Mouse (Mus musculus): ENCODE data around the gene Psg19. TPM values are rescaled to one million over a fixed set of nuclear protein-coding genes. Genes with fewer than 3 reads are reported as not detected.
A peak's percentile ranks its signal among the peaks of the same experiment; 100 is the strongest.

The Psg19 gene
- not detected in 2 replicates for polyA plus RNA-seq (2016; fragmentation: Nextera tagmentation; extraction: Ambion mirVana)

DNA sequence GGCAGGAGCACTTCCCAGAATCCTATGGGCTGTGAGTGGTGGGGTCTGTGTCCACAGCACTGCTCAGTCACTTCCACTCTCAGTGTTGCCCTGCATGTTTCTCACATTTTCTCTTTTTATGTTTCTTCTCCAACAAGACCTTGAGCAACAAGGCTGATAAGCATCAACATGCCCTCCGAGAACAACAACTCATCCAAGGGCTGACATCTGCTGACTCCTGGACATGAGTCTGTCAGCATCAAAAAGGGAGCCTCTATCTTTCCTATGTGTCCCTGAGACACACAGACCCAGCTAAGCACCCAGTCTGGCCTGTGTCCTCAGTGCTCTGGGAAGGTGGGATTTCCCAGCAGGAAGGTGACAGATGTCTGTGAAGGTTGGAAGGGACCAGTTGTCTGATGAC lies at the start of gene Psg19:
Gene Psg19, minus strand, starts transcription at position 101 of the 400 bp plus-strand sequence.
- Histone ChIP-seq H3K4me1 (no peaks in the 10 kb centered on the region), H3K4me3 (no peak within 1 kb of the TSS), H3K27me3 (ENCODE audit: low read depth, poor library complexity, severe bottlenecking) (no peaks in the 10 kb centered on the region), H3K27ac (no peak within 1 kb of the TSS), H3K9me3 (replicated peaks) (no peaks in the 10 kb centered on the region), H3K36me3 (no peaks in the 10 kb centered on the region)
- 95% methylated on average over 1 of the region's 1 CpGs for WGBS
- DNase-seq (ENCODE audit: low spot score), result no peak

DNA sequence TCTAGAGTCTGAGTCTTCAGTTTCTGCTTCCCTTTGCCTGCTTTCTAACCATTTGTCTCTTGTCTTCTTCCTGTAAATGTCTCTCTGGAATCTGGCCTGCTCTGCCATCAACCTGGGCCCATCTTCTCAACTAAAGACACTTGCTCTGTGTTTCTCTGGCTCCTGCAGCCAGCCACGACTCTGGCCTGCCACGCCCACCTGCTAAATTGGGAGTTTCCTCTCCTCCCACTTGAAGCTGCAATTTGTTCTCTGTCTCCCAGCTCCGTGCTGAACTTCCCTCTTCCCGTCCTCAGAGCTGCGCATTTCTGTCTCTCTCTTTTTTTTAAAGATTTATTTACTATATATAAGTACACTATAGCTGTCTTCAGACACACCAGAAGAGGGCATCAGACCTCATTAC lies 46.5 kb upstream of the Psg19 start:
- no peak for DNase-seq (ENCODE audit: low spot score)
- no peak overlapping the region for H3K4me3 ChIP-seq
- H3K27me3 ChIP-seq (ENCODE audit: low read depth, poor library complexity, severe bottlenecking), result no peaks in the 10 kb centered on the region
- no peaks in the 10 kb centered on the region for H3K36me3 ChIP-seq
- no peak overlapping the region for H3K27ac ChIP-seq
- WGBS, result 35% methylated on average over 5 of the region's 5 CpGs
- H3K4me1 ChIP-seq, result peaks cover 10% of the 10 kb centered on the region
- H3K9me3 ChIP-seq (replicated peaks), result no peaks in the 10 kb centered on the region

DNA sequence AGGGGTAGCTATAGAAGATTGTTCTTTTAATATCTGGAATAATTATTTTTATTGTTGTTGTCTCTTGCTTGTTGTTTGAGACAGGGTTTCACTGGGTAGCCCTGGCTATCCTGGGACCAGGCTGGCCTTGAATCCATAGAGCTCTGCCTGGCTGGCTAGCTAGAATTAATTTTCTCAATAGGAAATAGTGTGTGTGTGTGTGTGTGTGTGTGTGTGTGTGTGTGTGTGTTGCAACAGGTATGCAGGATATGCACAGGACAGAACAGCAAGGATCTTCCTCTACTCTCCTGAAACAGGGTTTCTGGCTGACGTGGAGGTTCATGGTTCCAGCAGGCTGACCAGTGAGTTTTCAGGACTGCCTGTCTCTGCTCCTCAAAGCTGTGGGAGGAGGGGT lies 42.9 kb upstream of the Psg19 start:
- Histone ChIP-seq H3K4me1 (peaks cover 10% of the 10 kb centered on the region), H3K36me3 (no peaks in the 10 kb centered on the region), H3K4me3 (peak overlapping the region; percentile 44), H3K9me3 (replicated peaks) (no peaks in the 10 kb centered on the region), H3K27ac (no peak overlapping the region; the same call in 1 of the 2 replicates), H3K27me3 (ENCODE audit: low read depth, poor library complexity, severe bottlenecking) (no peaks in the 10 kb centered on the region)
- 86% methylated on average over 1 of the region's 1 CpGs for WGBS
- no peak for DNase-seq (ENCODE audit: low spot score)

DNA sequence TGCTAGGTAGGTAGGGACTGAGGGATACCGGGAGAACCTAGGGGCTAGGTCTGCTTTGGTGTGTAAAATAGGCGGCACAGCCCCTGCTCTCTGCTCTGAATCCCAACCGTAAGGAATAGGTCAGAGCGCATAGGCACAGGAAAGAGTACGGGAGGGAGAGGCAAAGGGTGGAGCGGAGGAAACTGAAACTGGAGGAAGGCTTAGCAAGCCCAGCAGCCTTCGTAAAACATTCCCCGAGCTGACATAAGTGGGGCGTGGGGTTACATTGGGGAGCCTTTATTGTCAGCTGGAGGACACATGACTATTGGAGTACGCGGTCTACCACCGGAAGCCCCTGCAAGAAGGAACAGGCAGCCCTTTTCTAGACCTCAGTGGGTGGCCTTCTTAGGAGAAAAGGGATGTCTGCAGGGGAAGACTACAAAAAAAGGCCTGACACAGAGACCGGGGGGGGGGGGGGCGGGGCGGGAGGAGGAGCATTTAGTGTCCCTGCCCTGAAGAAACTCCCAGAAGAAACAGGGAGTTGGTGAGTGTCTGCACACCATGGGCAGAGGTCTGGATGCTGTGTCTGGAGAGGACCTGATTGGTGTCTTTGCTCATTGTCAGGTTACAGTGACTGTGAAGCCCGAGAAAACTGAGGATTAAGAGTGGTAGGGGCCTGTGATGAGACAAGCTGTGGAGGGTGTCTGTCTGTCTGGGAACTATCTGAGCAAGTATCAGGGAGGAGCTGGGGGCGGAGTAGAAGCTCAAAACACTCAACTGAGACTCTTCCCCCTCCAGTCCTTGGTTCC lies 42.3 kb upstream of the Psg19 start:
- Histone ChIP-seq H3K4me3 (peak overlapping the region; percentile 44), H3K9me3 (replicated peaks) (no peaks in the 10 kb centered on the region), H3K4me1 (peaks cover 10% of the 10 kb centered on the region), H3K36me3 (no peaks in the 10 kb centered on the region), H3K27ac (peak overlapping the region; percentile 53), H3K27me3 (ENCODE audit: low read depth, poor library complexity, severe bottlenecking) (no peaks in the 10 kb centered on the region)
- peak; percentile 57 for DNase-seq (ENCODE audit: low spot score)
- 7% methylated on average over 14 of the region's 17 CpGs for WGBS

DNA sequence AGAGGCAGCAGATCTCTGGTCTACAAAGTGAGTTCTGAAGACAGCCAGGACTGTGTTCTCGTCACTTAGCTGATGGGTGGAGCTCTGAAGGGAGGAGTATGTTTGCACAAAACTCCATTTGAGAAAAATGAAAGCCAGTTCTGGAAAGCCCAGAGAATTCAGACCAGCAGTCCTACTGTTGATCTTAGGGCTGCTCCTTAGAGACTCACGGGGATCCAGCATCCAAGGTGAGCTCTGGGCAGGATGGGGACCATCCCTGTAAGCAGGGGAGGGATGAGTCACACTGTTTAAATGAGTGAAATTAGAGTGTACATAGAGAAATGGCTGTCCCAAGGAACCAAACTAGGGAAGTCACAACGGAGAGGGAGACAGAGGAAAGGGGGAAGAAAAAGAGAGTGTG lies 41.5 kb upstream of the Psg19 start, which contains the start of gene Mill2:
Gene Mill2, plus strand, starts transcription at position 102 of the 400 bp plus-strand sequence.
- peaks cover 10% of the 10 kb centered on the region for H3K4me1 ChIP-seq
- H3K27me3 ChIP-seq (ENCODE audit: low read depth, poor library complexity, severe bottlenecking), result no peaks in the 10 kb centered on the region
- H3K9me3 ChIP-seq (replicated peaks), result no peaks in the 10 kb centered on the region
- H3K36me3 ChIP-seq, result no peaks in the 10 kb centered on the region
- H3K4me3 ChIP-seq, result peak within 1 kb of the TSS; percentile 44
- peak within 1 kb of the TSS; percentile 53; the same call in 1 of the 2 replicates for H3K27ac ChIP-seq
- 26% methylated on average over 3 of the region's 3 CpGs for WGBS
- no peak for DNase-seq (ENCODE audit: low spot score)

DNA sequence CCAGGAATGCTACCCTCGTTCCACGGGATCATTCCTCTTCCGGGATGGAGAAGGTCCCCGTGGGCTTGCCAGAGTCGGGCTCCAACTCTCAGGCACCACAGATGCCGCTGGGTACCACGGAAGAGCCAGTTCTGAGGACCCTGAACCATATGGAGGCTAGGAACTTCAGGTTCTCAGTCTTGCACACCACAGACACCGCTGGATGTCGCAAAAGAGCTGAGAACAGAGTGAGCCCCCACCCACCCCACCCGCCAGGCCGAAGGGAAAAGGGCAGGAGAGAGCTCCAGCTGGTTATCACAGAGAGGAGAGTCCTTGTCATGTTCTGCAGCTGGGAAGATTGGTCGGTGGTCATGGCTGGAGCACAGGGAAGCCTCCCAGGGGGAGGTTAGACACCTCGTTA lies 34.0 kb upstream of the Psg19 start:
- 47% methylated on average over 13 of the region's 13 CpGs for WGBS
- no peak overlapping the region for H3K4me3 ChIP-seq
- no peak overlapping the region for H3K27ac ChIP-seq
- no peak for DNase-seq (ENCODE audit: low spot score)
- H3K4me1 ChIP-seq, result peaks cover 5% of the 10 kb centered on the region; the same call in 1 of the 2 replicates
- no peaks in the 10 kb centered on the region for H3K27me3 ChIP-seq (ENCODE audit: low read depth, poor library complexity, severe bottlenecking)
- H3K9me3 ChIP-seq (replicated peaks), result no peaks in the 10 kb centered on the region
- H3K36me3 ChIP-seq, result no peaks in the 10 kb centered on the region

DNA sequence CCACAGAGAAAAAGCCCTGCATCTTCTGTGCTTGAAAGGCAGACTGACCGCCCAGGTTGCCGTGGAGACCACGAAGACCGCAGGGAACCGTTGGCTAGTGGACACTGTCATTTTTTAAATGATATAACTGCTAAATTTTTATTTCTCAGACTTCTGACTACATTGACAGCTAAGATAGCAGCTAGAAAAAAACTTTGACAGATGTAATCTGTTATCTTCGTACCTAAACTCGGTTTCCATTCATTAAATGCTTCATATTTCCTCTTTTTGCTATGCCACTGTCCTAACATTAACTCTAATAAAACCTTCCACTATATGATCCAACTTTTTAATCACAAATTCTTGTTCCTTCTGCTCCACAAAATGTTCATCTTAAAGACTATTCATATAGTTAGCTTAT lies 31.2 kb upstream of the Psg19 start:
- Histone ChIP-seq H3K27ac (no peak overlapping the region), H3K36me3 (no peaks in the 10 kb centered on the region), H3K4me1 (peaks cover 5% of the 10 kb centered on the region; the same call in 1 of the 2 replicates), H3K9me3 (replicated peaks) (no peaks in the 10 kb centered on the region), H3K27me3 (ENCODE audit: low read depth, poor library complexity, severe bottlenecking) (no peaks in the 10 kb centered on the region), H3K4me3 (no peak overlapping the region)
- WGBS, result 91% methylated on average over 7 of the region's 7 CpGs
- no peak for DNase-seq (ENCODE audit: low spot score)

DNA sequence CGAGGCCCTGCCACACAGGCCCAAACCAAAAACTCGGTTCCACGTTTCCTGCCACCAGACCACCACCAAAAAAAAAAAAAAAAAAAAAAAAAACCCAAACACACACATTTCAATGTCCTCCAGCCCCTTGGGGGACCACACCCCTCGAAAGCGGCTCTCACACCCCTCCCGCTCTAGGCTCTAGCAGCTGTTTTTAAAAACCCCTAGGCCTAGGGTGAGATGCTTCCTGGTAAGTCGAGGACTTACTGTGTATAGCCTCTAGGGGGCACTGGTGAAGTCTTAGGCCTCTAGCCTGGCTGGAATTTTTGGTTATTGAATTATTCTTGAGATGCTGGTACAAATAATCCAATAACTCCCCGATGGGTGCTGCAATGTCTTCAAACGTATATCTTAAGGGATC lies 30.3 kb upstream of the Psg19 start:
- H3K36me3 ChIP-seq, result no peaks in the 10 kb centered on the region
- peaks cover 5% of the 10 kb centered on the region; the same call in 1 of the 2 replicates for H3K4me1 ChIP-seq
- no peak for DNase-seq (ENCODE audit: low spot score)
- H3K9me3 ChIP-seq (replicated peaks), result no peaks in the 10 kb centered on the region
- WGBS, result 66% methylated on average over 9 of the region's 9 CpGs
- no peak overlapping the region for H3K4me3 ChIP-seq
- no peak overlapping the region for H3K27ac ChIP-seq
- no peaks in the 10 kb centered on the region for H3K27me3 ChIP-seq (ENCODE audit: low read depth, poor library complexity, severe bottlenecking)

DNA sequence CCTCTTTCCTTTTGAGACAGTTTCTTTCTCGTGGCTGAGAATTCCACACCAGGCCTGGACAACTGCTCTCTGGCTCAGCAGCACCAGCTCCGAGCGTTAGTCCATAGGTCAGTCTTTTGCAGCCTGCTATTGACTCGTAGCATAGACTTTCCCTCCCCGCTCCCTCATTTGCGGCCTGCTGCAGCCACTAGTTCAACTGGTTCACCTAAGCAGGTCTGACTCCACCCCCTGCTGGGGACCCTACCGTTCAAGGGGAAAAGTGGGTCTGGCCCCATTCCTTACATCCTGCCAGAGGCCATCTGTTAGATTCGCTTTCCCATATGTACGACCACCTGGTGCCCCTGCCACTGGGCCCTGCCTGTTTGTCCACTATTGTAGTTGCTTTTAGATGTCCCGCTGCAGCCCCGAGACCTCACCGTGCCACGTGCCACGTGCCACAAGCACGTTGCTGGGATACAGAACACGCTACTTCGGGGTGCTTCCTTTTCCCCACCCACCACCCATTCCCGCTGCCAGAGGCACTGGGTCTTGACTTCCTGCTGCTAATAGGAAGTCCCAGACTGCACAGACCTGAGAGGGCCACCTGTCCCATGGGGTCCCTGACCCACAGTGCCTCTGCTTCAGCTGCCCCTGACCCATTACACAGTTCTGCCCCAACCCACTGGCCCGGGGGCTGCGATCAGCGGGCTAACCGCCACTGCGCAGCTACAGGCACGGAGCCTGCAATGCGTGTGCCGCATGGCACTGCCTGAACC lies 29.6 kb upstream of the Psg19 start:
- 66% methylated on average over 26 of the region's 26 CpGs for WGBS
- no peaks in the 10 kb centered on the region for H3K36me3 ChIP-seq
- no peak overlapping the region for H3K27ac ChIP-seq
- H3K27me3 ChIP-seq (ENCODE audit: low read depth, poor library complexity, severe bottlenecking), result no peaks in the 10 kb centered on the region
- no peaks in the 10 kb centered on the region for H3K9me3 ChIP-seq (replicated peaks)
- no peak for DNase-seq (ENCODE audit: low spot score)
- no peak overlapping the region for H3K4me3 ChIP-seq
- H3K4me1 ChIP-seq, result peaks cover 5% of the 10 kb centered on the region; the same call in 1 of the 2 replicates

DNA sequence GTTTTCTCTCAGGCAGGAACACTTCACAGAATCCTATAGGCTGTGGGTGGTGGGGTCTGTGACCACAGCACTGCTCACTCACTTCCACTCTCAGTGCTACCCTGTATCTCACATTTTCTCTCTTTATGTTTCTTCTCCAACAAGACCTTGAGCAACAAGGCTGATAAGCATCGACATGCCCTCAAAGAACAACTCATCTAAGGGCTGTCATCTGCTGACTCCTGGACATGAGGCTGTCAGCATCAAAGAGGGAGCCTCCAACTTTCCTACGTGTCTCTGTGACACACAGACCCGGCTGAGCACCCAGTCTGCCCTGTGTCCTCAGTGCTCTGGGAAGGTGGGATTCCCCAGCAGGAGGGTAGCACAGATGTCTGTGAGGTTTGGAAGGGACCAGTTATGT lies 23.2 kb upstream of the Psg19 start, which contains the start of gene Psg17:
Gene Psg17, minus strand, starts transcription at position 101 of the 400 bp plus-strand sequence.
- Histone ChIP-seq H3K4me1 (no peaks in the 10 kb centered on the region), H3K9me3 (replicated peaks) (no peaks in the 10 kb centered on the region)
- peak; percentile 13 for DNase-seq (ENCODE audit: low spot score)

DNA sequence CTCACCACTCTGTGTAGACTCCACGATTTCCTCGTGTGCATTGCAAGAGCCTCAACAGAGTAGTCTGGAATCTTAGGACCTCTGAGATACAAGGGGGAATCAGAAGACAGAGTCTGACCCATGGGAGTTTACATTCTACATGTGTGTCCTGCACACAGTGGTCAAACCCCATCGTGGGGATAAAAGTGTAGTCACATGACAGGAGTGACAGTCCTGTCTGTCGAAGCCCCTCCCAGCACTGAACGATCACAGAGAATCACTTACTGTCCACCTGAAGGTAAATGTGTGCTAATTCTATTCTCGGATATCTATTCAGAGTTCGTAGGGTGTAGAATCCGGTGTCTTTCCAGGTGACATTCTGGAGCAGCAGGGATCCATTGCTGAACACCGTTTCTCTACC lies 20.0 kb upstream of the Psg19 start:
- no peaks in the 10 kb centered on the region for H3K4me1 ChIP-seq
- H3K27me3 ChIP-seq (ENCODE audit: low read depth, poor library complexity, severe bottlenecking), result no peaks in the 10 kb centered on the region
- H3K4me3 ChIP-seq, result no peak overlapping the region
- 88% methylated on average over 9 of the region's 9 CpGs for WGBS
- DNase-seq (ENCODE audit: low spot score), result peak; percentile 7
- no peak overlapping the region for H3K27ac ChIP-seq
- no peaks in the 10 kb centered on the region for H3K36me3 ChIP-seq
- H3K9me3 ChIP-seq (replicated peaks), result no peaks in the 10 kb centered on the region

More for the DNA sequence above, 23.2 kb upstream of the Psg19 start, which contains the start of gene Psg17:
- Histone ChIP-seq H3K27ac (no peak within 1 kb of the TSS), H3K4me3 (no peak within 1 kb of the TSS), H3K36me3 (no peaks in the 10 kb centered on the region), H3K27me3 (ENCODE audit: low read depth, poor library complexity, severe bottlenecking) (no peaks in the 10 kb centered on the region)
- WGBS, result 71% methylated on average over 3 of the region's 3 CpGs

DNA sequence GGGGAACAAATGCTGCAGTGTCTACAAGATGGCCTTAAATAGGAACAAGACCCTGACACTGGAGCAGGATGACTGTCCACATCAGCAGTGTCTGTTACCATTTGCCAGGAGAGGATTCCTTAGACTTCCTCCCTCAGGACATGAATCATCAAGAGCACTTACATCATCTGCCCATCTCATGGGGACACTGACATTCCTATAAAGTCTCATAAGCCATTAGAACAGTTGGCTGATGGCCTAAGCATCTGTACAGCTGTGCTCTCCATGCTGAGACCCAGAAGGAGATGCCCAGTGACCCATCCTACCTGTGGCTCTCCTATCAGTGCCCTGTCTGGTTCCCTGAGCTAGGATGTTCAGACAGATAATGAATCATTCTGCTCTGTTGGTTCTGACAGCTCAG lies 5.2 kb upstream of the Psg19 start:
- DNase-seq (ENCODE audit: low spot score), result no peak
- Histone ChIP-seq H3K27me3 (ENCODE audit: low read depth, poor library complexity, severe bottlenecking) (no peaks in the 10 kb centered on the region), H3K4me3 (no peak overlapping the region), H3K36me3 (no peaks in the 10 kb centered on the region), H3K9me3 (replicated peaks) (no peaks in the 10 kb centered on the region), H3K27ac (no peak overlapping the region), H3K4me1 (no peaks in the 10 kb centered on the region)

DNA sequence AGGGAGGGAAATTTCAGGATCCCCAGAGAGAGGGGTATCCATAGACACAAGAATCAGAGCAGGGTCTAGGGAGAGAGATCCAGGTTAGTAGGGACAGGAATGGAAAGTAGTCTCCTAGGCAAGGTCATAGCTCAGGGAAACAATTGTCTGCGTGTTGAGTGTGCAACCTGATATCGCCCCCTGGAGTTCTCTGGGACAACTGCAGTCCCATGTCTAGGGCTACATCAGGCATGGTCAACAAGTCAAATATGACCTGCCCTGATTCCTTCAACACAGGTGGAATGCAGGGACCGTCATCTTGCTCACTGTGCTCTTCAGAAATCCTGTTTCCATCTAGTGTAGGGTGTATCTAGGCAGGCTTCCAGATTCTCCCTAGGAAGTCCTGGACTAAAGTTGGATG lies 809 bp upstream of the Psg19 start:
- WGBS, result 41% methylated on average over 3 of the region's 3 CpGs
- DNase-seq (ENCODE audit: low spot score), result no peak
- no peak overlapping the region for H3K4me3 ChIP-seq
- no peaks in the 10 kb centered on the region for H3K9me3 ChIP-seq (replicated peaks)
- no peaks in the 10 kb centered on the region for H3K27me3 ChIP-seq (ENCODE audit: low read depth, poor library complexity, severe bottlenecking)
- no peaks in the 10 kb centered on the region for H3K4me1 ChIP-seq
- H3K27ac ChIP-seq, result no peak overlapping the region
- no peaks in the 10 kb centered on the region for H3K36me3 ChIP-seq

Data from limb, embryonic 10.5 days (tissue).